Mouse (Mus musculus): Measurements from ENCODE around the gene Trim71. TPM values are rescaled to one million over a fixed set of nuclear protein-coding genes. Genes with fewer than 3 reads are reported as not detected.

Gene Trim71
- polyA plus RNA-seq, 1 experiment from 2014 or later = 0.71 TPM

- no peak overlapping the region for H3K9ac ChIP-seq (ENCODE audit: low read depth, low read length)
- 69% methylated on average over 2 of the region's 2 CpGs for WGBS (ENCODE audit: insufficient replicate concordance)
- H3K4me2 ChIP-seq (ENCODE audit: low read depth, low read length) = no peak overlapping the region
- H3K27ac ChIP-seq (ENCODE audit: low read length) = peak overlapping the region; percentile 18; the same call in 1 of the 2 replicates
- H3K27me3 ChIP-seq (ENCODE audit: control insufficient read depth, insufficient read depth, low read depth, low read length) = no peaks in the 10 kb centered on the region
- peaks cover 12% of the 10 kb centered on the region for H3K4me1 ChIP-seq (ENCODE audit: control insufficient read depth, low read depth, low read length)
- no peaks in the 10 kb centered on the region for H3K36me3 ChIP-seq (ENCODE audit: control insufficient read depth, insufficient read depth)
- ATAC-seq (ENCODE audit: low read depth) = peak; percentile 79
- no peak overlapping the region for H3K4me3 ChIP-seq (ENCODE audit: low read depth, low read length)
- H3K9me3 ChIP-seq (replicated peaks; ENCODE audit: control insufficient read depth, low read length) = no peaks in the 10 kb centered on the region
These were observed 27.5 kb downstream of the Trim71 start for GRCm38 (mm10) chr9:114536628-114537027.

DNA sequence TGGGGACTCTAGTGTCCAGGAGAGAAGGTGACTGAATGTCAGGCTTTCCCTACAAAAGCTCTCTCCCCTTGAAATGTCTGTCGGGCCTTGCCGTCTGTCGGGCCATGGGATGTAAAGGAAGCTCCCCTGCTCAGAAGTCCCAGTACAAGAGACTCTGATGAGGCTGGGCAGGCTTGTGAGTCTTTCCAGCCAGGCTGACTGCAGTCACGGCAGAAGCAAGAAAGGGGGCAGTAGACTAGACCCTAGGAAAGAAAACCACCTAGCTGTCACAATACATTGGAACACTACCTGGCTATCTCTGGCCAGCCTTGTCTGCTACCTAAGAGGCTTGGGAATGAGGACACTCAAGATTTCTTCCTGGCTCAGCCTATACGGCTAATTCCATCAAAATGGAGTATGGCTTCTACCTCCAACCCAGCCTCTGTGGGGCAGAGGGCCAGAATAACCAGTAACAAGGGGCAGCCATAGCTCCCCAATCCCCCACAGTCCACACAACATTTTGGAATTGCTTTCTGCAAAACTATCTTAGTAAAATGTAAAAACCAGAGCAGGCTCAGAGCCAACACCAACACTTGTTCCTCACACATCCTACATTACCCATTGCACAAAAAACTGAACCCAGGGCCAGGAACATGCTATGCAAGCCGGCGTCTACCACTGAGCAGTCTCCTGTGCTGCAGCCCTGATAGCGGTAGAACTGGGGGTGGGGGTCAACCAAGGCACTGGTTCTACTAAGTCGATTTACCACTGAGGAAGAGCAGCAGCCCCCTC is 29.2 kb downstream of the Trim71 start:
- Histone ChIP-seq H3K27me3 (ENCODE audit: control insufficient read depth, insufficient read depth, low read depth, low read length) (no peaks in the 10 kb centered on the region), H3K27ac (ENCODE audit: low read length) (no peak overlapping the region), H3K9me3 (replicated peaks; ENCODE audit: control insufficient read depth, low read length) (no peaks in the 10 kb centered on the region), H3K4me1 (ENCODE audit: control insufficient read depth, low read depth, low read length) (peaks cover 4% of the 10 kb centered on the region), H3K4me3 (ENCODE audit: low read depth, low read length) (no peak overlapping the region), H3K4me2 (ENCODE audit: low read depth, low read length) (no peak overlapping the region), H3K36me3 (ENCODE audit: control insufficient read depth, insufficient read depth) (no peaks in the 10 kb centered on the region), H3K9ac (ENCODE audit: low read depth, low read length) (no peak overlapping the region)
- ATAC-seq (ENCODE audit: low read depth) = no peak
- WGBS (ENCODE audit: insufficient replicate concordance) = 72% methylated on average over 9 of the region's 9 CpGs

GRCm38 (mm10) chr9:114533848-114534247 is 30.3 kb downstream of the Trim71 start:
- no peak overlapping the region for H3K4me3 ChIP-seq (ENCODE audit: low read depth, low read length)
- peaks cover 4% of the 10 kb centered on the region for H3K4me1 ChIP-seq (ENCODE audit: control insufficient read depth, low read depth, low read length)
- peak; percentile 51 for ATAC-seq (ENCODE audit: low read depth)
- WGBS (ENCODE audit: insufficient replicate concordance) = 56% methylated on average over 4 of the region's 4 CpGs
- no peak overlapping the region for H3K27ac ChIP-seq (ENCODE audit: low read length)
- no peak overlapping the region for H3K9ac ChIP-seq (ENCODE audit: low read depth, low read length)
- H3K36me3 ChIP-seq (ENCODE audit: control insufficient read depth, insufficient read depth) = no peaks in the 10 kb centered on the region
- H3K9me3 ChIP-seq (replicated peaks; ENCODE audit: control insufficient read depth, low read length) = no peaks in the 10 kb centered on the region
- no peaks in the 10 kb centered on the region for H3K27me3 ChIP-seq (ENCODE audit: control insufficient read depth, insufficient read depth, low read depth, low read length)
- H3K4me2 ChIP-seq (ENCODE audit: low read depth, low read length) = no peak overlapping the region

DNA sequence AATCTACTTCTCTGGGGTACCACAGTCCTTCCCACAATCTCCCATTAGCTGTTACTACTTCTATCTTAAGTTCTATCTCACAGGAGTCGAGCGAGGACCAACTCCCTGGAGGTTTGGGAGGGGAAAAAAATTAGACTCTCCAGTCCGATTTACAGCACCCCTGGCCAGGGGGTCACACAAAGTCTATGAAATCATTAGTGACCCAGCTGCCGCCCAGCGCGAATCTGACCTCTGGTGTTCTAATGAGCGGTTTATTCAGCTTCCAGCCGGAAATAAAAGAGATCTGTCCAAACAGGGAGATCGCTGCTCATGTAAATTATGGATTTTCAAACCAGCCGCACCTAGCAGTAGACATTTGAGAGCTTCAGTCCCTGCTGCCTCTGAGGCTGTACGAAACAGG is 32.9 kb downstream of the Trim71 start:
- no peaks in the 10 kb centered on the region for H3K9me3 ChIP-seq (replicated peaks; ENCODE audit: control insufficient read depth, low read length)
- H3K4me3 ChIP-seq (ENCODE audit: low read depth, low read length) = no peak overlapping the region
- no peak overlapping the region for H3K27ac ChIP-seq (ENCODE audit: low read length)
- H3K4me2 ChIP-seq (ENCODE audit: low read depth, low read length) = no peak overlapping the region
- peaks cover 9% of the 10 kb centered on the region for H3K4me1 ChIP-seq (ENCODE audit: control insufficient read depth, low read depth, low read length)
- no peak overlapping the region for H3K9ac ChIP-seq (ENCODE audit: low read depth, low read length)
- no peaks in the 10 kb centered on the region for H3K36me3 ChIP-seq (ENCODE audit: control insufficient read depth, insufficient read depth)
- ATAC-seq (ENCODE audit: low read depth) = no peak
- no peaks in the 10 kb centered on the region for H3K27me3 ChIP-seq (ENCODE audit: control insufficient read depth, insufficient read depth, low read depth, low read length)
- WGBS (ENCODE audit: insufficient replicate concordance) = 58% methylated on average over 11 of the region's 11 CpGs

DNA sequence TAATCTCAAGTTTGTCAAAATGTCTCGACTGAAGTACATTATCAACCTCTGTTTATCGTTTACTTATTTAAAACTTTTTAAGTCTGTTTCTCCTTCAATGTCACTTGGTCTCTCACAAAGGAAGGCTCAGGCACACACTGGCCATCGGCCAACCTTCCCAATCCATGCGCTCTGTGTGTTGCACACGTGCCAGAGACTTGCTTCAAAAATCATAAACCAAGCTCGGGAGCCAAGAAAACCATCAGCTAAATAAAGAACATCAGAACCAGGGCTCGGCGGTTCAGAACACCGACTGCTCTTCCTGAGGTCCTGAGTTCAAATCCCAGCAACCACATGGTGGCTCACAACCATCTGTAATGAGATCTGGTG is 35.5 kb downstream of the Trim71 start:
- H3K9me3 ChIP-seq (replicated peaks; ENCODE audit: control insufficient read depth, low read length) = no peaks in the 10 kb centered on the region
- H3K9ac ChIP-seq (ENCODE audit: low read depth, low read length) = no peak overlapping the region
- WGBS (ENCODE audit: insufficient replicate concordance) = 60% methylated on average over 9 of the region's 9 CpGs
- no peak overlapping the region for H3K27ac ChIP-seq (ENCODE audit: low read length)
- no peak for ATAC-seq (ENCODE audit: low read depth)
- no peak overlapping the region for H3K4me2 ChIP-seq (ENCODE audit: low read depth, low read length)
- H3K36me3 ChIP-seq (ENCODE audit: control insufficient read depth, insufficient read depth) = no peaks in the 10 kb centered on the region
- H3K4me3 ChIP-seq (ENCODE audit: low read depth, low read length) = no peak overlapping the region
- H3K4me1 ChIP-seq (ENCODE audit: control insufficient read depth, low read depth, low read length) = peaks cover 11% of the 10 kb centered on the region
- H3K27me3 ChIP-seq (ENCODE audit: control insufficient read depth, insufficient read depth, low read depth, low read length) = no peaks in the 10 kb centered on the region

DNA sequence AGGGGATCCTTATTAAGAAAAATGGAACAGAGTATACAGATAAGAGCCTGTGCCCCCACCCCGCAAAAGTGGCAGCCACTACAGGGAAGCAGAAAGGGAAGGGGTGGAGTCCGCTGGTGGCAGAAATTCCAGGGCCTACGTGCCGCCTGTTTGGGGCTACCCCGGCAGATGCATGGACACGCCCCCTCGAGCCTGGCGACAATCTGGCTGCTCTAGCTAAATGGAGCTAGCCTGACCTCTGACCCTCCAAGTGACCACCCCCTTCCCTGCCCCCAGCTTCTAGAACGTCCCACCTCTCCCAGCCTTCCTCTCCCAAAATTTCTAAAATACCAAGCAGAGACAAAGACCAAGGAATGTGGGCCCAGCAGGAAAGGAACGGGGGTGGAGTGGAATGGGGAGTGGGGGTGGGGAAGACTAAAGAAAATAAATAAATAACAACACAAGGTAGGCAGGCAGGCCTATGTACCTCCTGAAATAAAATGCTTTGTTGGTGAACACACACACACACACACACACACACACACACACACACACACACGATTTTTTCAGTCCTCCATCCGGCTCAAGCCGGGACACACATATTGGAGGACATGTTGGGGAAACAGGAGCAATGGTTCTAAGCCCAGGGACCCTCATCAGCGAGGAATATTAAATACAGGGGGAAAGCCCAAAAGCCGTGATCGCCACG is 36.0 kb downstream of the Trim71 start:
- H3K27ac ChIP-seq (ENCODE audit: low read length) = no peak overlapping the region
- H3K36me3 ChIP-seq (ENCODE audit: control insufficient read depth, insufficient read depth) = no peaks in the 10 kb centered on the region
- no peaks in the 10 kb centered on the region for H3K9me3 ChIP-seq (replicated peaks; ENCODE audit: control insufficient read depth, low read length)
- peak; percentile 65 for ATAC-seq (ENCODE audit: low read depth)
- no peak overlapping the region for H3K4me3 ChIP-seq (ENCODE audit: low read depth, low read length)
- 28% methylated on average over 17 of the region's 17 CpGs for WGBS (ENCODE audit: insufficient replicate concordance)
- no peaks in the 10 kb centered on the region for H3K27me3 ChIP-seq (ENCODE audit: control insufficient read depth, insufficient read depth, low read depth, low read length)
- 0 out of 2 replicates have a peak overlapping the region, but pooled peaks have one; percentile 4 for H3K4me2 ChIP-seq (ENCODE audit: low read depth, low read length)
- peaks cover 10% of the 10 kb centered on the region for H3K4me1 ChIP-seq (ENCODE audit: control insufficient read depth, low read depth, low read length)
- no peak overlapping the region for H3K9ac ChIP-seq (ENCODE audit: low read depth, low read length)

- peaks cover 10% of the 10 kb centered on the region for H3K4me1 ChIP-seq (ENCODE audit: control insufficient read depth, low read depth, low read length)
- H3K4me2 ChIP-seq (ENCODE audit: low read depth, low read length) = peak overlapping the region; percentile 62
- H3K27me3 ChIP-seq (ENCODE audit: control insufficient read depth, insufficient read depth, low read depth, low read length) = no peaks in the 10 kb centered on the region
- 2% methylated on average over 16 of the region's 16 CpGs for WGBS (ENCODE audit: insufficient replicate concordance)
- H3K4me3 ChIP-seq (ENCODE audit: low read depth, low read length) = peak overlapping the region; percentile 38
- H3K27ac ChIP-seq (ENCODE audit: low read length) = peak overlapping the region; percentile 73
- H3K9ac ChIP-seq (ENCODE audit: low read depth, low read length) = peak overlapping the region; percentile 28; the same call in 1 of the 2 replicates
- H3K9me3 ChIP-seq (replicated peaks; ENCODE audit: control insufficient read depth, low read length) = no peaks in the 10 kb centered on the region
- H3K36me3 ChIP-seq (ENCODE audit: control insufficient read depth, insufficient read depth) = no peaks in the 10 kb centered on the region
- ATAC-seq (ENCODE audit: low read depth) = peak; percentile 7; the same call in 1 of the 2 replicates
These were observed 37.1 kb downstream of the Trim71 start for GRCm38 (mm10) chr9:114527085-114527484.

GRCm38 (mm10) chr9:114526581-114526980 is 37.6 kb downstream of the Trim71 start:
- peak; percentile 23; the same call in 1 of the 2 replicates for ATAC-seq (ENCODE audit: low read depth)
- H3K4me2 ChIP-seq (ENCODE audit: low read depth, low read length) = peak overlapping the region; percentile 62
- peak overlapping the region; percentile 28; the same call in 1 of the 2 replicates for H3K9ac ChIP-seq (ENCODE audit: low read depth, low read length)
- H3K27me3 ChIP-seq (ENCODE audit: control insufficient read depth, insufficient read depth, low read depth, low read length) = no peaks in the 10 kb centered on the region
- peak overlapping the region; percentile 38 for H3K4me3 ChIP-seq (ENCODE audit: low read depth, low read length)
- H3K4me1 ChIP-seq (ENCODE audit: control insufficient read depth, low read depth, low read length) = peaks cover 10% of the 10 kb centered on the region
- WGBS (ENCODE audit: insufficient replicate concordance) = 50% methylated on average over 8 of the region's 8 CpGs
- no peaks in the 10 kb centered on the region for H3K36me3 ChIP-seq (ENCODE audit: control insufficient read depth, insufficient read depth)
- H3K27ac ChIP-seq (ENCODE audit: low read length) = peak overlapping the region; percentile 73
- no peaks in the 10 kb centered on the region for H3K9me3 ChIP-seq (replicated peaks; ENCODE audit: control insufficient read depth, low read length)

DNA sequence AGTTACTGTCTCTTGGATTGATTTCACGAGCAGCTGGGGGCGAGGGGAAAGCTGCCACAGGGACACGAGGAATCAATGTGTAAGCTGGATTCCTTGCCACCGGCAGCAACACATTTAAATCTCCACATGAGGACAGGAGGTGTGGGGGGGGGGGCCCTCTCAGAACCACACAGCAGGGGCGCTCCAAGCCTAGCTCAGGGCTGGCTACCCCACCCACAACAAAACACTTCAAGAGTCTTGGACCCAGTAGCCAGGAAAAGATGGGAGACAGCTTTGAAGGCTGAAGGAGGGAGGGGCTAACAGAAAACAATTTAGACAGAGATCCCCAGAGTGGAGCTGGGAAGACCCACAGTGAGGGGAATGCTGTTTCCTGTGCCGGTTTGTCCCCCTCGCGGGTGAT is 38.3 kb downstream of the Trim71 start:
- Histone ChIP-seq H3K9ac (ENCODE audit: low read depth, low read length) (no peak overlapping the region), H3K4me3 (ENCODE audit: low read depth, low read length) (no peak overlapping the region), H3K4me2 (ENCODE audit: low read depth, low read length) (no peak overlapping the region), H3K36me3 (ENCODE audit: control insufficient read depth, insufficient read depth) (no peaks in the 10 kb centered on the region), H3K9me3 (replicated peaks; ENCODE audit: control insufficient read depth, low read length) (no peaks in the 10 kb centered on the region), H3K27me3 (ENCODE audit: control insufficient read depth, insufficient read depth, low read depth, low read length) (no peaks in the 10 kb centered on the region), H3K27ac (ENCODE audit: low read length) (peak overlapping the region; percentile 73), H3K4me1 (ENCODE audit: control insufficient read depth, low read depth, low read length) (peaks cover 10% of the 10 kb centered on the region)
- WGBS (ENCODE audit: insufficient replicate concordance) = 43% methylated on average over 8 of the region's 8 CpGs
- ATAC-seq (ENCODE audit: low read depth) = no peak

Measured in liver, embryonic 16.5 days (tissue).